Mouse (Mus musculus): ENCODE measurements at regions not wholly inside any gene's neighbourhood (a gene's known extent, or its start where the extent isn't known, plus 50 kb on each side); places are given as distances from the start of the nearest gene placed in this dataset.

GRCm38 (mm10) chr12:15937443-15938237 lies 120.9 kb upstream of the Trib2 start:
- no peak for DNase-seq

DNA sequence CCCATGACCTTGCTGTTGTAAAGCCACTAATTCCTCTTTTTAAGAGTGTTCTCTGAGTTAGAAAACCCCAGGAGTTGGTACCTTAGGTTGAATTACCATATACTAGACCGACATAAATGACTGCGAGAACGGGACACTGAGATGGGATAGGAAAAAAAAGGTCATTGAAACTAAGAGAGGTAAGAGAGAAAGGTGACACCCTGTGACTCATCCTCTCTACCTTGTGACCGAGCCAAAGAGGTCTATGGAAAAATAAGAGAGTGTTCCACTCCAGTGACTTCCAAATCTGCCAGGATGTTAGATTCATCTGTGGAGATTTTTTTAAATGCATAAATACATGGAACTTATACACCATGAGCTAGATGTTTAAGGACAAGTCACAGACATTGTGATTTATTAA lies 115.3 kb upstream of the Trib2 start:
- DNase-seq, result no peak

- DNase-seq, result no peak
These were observed 114.8 kb upstream of the Trib2 start for GRCm38 (mm10) chr12:15931535-15931934.

DNA sequence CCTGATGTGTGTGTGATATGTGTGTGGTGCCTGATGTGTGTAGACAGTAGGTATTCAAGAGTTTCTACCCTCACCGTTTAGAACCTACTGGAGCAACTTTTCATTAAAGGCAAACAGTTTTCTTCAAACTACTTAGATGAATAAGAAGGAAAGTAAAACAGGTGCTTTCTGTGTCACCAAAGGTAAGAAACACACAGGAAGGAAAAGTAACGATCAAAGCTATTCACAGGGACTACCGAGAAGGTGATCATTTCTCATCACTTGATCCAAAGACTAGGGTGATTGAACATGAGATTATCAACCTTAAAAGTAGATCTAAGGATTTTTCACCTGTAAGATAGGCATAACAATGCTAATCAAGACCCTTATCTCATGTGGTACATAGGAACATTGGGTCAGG lies 113.4 kb upstream of the Trib2 start:
- DNase-seq, result no peak

DNA sequence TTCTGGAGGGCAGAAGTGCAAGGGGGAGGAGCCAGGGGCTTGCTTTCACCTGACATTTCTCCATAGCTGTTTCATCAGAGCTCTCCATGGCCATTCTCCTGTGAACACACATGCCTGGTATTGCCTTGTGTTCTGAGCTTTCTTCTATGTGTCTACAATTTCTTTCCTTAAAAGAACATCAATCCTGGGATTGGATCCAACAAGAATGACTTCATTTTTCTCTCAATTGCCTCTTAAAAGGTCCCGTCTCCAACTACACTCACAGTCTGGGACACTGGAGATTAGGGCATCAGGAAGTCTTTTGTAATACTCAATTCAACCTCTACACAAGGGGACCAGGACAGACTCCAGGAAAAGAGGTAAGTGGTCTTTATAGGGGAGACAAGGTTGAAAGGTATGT lies 112.8 kb upstream of the Trib2 start:
- no peak for DNase-seq

DNA sequence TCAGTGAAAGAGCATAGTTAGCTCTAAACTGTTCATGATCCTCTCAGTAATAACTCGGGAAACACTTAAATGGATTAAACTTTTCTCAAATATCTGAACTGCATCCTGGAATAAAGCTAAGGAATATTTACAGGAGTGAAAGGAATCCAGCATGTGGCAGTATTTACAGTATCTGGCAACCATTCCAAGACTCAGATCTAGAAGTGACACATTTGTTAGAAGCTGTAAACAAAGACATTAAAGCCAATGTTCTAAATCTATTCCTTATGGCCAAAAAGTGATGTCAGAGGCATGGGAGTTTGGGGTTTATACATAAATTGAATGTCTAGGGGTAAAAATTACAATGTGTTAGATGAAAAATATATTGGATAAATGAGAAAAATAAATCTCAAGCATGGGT lies 101.6 kb upstream of the Trib2 start:
- no peak for DNase-seq

DNA sequence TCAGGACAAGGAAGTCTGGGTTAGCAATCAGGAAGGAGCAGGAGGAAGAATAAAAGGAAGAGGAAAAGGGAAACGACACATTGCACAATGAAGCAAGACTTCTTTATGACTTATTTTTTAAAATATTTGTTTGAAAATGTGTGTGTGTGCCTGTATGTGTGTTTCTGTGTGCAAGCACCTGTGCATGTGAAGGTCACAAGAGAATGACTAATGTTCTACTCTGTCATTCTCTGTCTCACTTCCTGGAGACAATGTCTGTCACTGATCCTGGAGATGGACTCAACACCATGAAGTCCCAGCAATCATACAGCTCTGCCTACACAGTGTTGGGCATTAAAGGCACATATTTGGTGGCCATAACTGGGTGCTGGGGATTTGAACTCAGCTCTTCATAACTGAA lies 96.2 kb upstream of the Trib2 start:
- no peak for DNase-seq

DNA sequence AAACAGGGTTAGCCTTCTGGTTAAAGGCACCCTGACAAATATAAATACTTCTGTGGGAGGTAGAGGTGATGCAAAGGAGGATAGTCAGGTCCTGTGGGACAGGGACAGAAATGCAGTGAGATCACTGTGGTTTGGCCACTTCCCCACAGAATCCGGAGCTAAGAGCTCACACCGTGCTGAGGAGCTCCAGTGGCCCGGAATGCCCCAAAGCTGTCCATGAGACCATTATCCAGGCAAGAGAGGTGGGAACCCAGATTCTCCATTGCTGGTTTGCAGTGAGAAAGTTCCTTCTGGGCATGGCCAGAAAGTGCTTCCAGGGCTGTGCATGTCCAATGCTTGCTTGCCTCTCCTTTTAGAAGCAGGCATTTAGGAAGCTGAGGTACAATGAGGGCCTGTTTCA lies 95.8 kb upstream of the Trib2 start:
- DNase-seq, result no peak

DNA sequence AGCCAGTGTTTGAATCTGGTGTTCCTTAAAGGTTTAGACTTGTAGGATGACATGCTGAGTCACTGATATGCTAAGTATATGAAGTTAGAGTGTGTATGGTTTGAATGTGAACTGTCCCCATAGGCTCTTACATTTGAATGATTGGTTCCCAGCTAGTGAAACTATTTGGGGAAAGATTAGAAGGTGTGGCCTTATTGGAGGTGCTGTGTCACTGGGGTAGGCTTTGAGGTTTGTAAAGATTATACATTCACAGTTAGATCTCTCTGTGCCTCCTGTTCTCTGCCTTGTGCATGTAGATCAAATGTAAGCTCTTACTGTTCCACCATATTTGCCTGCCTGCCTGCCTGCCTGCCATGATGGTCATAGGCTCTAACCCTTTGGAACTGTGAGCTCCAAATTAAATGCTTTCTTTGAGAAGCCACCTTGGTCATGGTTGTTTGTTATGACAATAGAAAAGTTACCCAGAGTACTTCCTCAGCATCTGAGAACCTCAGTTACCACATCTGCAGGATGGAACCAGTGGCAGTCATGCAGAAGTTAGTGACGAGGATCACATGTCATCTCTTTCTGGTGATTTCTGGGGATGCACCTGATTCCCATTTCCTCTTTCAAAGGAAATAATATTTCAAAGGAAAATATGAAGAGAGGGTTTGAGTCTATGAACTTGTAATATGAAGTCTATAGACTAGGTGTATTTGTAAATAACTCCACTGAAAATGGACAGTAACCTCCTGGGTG lies 94.7 kb upstream of the Trib2 start:
- no peak for DNase-seq

DNA sequence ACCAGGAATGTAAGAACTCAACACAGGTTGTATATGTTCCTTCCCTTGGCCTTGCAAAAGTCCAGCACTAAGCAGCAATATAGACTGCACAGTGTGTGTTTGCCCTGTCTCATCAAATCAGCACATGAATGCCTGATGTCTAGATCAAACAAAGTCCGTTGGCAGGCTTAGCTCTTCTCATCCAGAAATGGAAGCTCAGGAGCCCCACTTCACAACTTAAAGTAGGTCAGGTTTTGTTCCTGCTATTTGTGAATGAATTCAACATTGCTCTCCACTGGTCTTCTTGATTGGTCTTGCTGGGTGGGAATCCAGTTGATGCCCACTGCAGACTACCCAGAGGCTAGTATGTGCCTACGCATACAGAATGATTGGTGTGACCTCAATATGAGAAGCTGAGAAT lies 80.8 kb upstream of the Trib2 start:
- DNase-seq, result no peak

- DNase-seq, result no peak
These were observed 79.8 kb upstream of the Trib2 start for GRCm38 (mm10) chr12:15896511-15896910.

- no peak for DNase-seq
These were observed 78.5 kb upstream of the Trib2 start for GRCm38 (mm10) chr12:15895215-15895614.

- no peak for DNase-seq
These were observed 73.9 kb upstream of the Trib2 start for GRCm38 (mm10) chr12:15890591-15890990.

GRCm38 (mm10) chr12:15879907-15880430 lies 63.2 kb upstream of the Trib2 start:
- DNase-seq, result no peak
